Mouse (Mus musculus): ENCODE measurements around the gene Acacb. TPM values are rescaled to one million over a fixed set of nuclear protein-coding genes. Genes with fewer than 3 reads are reported as not detected.

Gene Acacb
- polyA plus RNA-seq, 1 experiment from 2014 or later, result 3.6 TPM

DNA sequence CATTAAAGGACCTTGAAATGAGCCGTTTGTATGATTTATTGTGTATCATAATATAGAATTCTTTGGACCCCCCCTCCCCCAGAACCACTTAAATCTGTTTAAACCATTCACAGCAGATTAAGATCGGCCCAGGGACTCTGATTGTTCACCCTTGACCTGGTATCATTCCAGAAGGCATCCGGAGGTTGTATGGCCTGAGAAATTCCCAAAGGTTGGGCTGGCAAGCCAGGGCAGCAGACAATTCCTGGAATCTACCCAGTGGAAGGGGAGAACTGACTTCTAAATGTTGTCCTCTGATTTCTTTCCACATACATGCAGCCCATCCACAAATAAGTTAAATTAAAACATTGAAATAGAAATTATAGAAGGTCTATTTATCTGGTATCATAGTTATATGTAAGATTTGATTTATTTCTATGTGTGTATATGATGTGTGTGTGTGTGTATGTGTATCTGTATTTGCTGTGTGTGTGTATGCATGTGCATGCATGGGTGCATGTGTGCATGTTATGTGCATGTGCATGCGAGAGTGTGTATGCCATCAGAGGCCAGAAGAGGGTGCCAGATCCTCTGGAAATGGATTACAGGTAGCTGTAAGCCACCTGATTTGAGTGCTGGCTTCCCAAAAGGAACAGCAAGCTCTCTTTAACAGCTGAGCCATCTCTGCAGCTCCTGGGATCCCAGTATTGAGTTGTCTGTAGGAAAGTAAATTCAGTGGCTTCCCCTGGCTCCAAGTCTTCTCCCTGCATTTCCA is 31.8 kb downstream of the Acacb start:
- Histone ChIP-seq H3K27ac (replicated peaks; ENCODE audit: low read depth, low read length) (no peak overlapping the region), H3K36me3 (ENCODE audit: control insufficient read depth, insufficient read depth, low read length) (no peaks in the 10 kb centered on the region), H3K27me3 (ENCODE audit: control insufficient read depth, insufficient read depth, low read length) (peaks cover 16% of the 10 kb centered on the region; the same call in 1 of the 2 replicates), H3K4me3 (replicated peaks; ENCODE audit: low read depth, low read length) (no peak overlapping the region), H3K9ac (replicated peaks; ENCODE audit: low read length) (no peak overlapping the region), H3K4me2 (ENCODE audit: low read length) (no peak overlapping the region), H3K4me1 (ENCODE audit: control insufficient read depth, insufficient read depth, low read length) (0 out of 2 replicates have a peak, but pooled peaks cover 3% of the 10 kb centered on the region), H3K9me3 (ENCODE audit: control insufficient read depth, low read length) (no peaks in the 10 kb centered on the region)
- 83% methylated on average over 4 of the region's 4 CpGs for WGBS
- DNase-seq (no peak), ATAC-seq (ENCODE audit: low FRiP score, low TSS enrichment) (no peak)

DNA sequence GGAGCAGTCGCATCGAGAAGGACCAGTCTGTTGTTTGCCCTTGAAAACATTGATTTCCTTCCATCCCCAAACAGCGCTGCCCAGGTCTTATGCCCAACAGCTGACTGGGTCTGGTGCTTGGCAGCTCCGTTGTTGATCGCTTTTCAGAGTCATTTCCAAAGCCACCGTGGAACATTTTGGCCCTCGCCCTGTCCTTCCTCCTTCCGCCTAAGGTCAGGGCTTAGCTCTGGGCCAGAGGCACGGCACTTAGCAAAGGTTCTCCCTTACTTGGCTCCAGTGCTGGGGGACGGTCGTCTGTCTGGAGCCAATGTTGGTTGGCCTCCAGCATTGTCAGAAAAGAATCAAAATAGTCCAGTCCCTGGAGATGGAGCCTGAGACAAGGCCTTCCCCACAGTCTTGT is 33.2 kb downstream of the Acacb start:
- H3K27ac ChIP-seq (replicated peaks; ENCODE audit: low read depth, low read length), result no peak overlapping the region
- no peaks in the 10 kb centered on the region for H3K36me3 ChIP-seq (ENCODE audit: control insufficient read depth, insufficient read depth, low read length)
- no peak overlapping the region for H3K4me2 ChIP-seq (ENCODE audit: low read length)
- no peak for DNase-seq
- ATAC-seq (ENCODE audit: low FRiP score, low TSS enrichment), result no peak
- 89% methylated on average over 11 of the region's 11 CpGs for WGBS
- no peaks in the 10 kb centered on the region for H3K9me3 ChIP-seq (ENCODE audit: control insufficient read depth, low read length)
- H3K27me3 ChIP-seq (ENCODE audit: control insufficient read depth, insufficient read depth, low read length), result peaks cover 12% of the 10 kb centered on the region; the same call in 1 of the 2 replicates
- H3K4me3 ChIP-seq (replicated peaks; ENCODE audit: low read depth, low read length), result no peak overlapping the region
- 0 out of 2 replicates have a peak, but pooled peaks cover 3% of the 10 kb centered on the region for H3K4me1 ChIP-seq (ENCODE audit: control insufficient read depth, insufficient read depth, low read length)
- H3K9ac ChIP-seq (replicated peaks; ENCODE audit: low read length), result no peak overlapping the region

DNA sequence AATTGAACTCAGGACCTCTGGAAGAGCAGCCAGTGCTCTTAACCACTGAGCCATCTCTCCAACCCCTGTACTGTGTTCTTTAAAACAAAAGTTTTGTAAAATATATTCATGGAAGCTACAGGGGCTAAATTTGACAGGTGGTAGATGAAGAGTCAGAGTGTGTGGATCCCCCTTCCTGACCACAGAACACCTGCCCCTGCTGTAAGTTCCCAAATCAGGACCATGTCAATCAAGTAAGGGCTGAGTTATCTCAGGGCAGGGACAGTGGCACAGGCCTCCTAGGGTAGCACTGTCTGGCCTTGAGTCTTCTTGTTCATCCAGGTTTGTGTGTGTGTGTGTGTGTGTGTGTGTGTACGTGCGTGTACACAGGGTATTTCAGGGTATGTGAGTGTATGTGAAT is 37.2 kb downstream of the Acacb start:
- Histone ChIP-seq H3K27me3 (ENCODE audit: control insufficient read depth, insufficient read depth, low read length) (no peaks in the 10 kb centered on the region), H3K4me1 (ENCODE audit: control insufficient read depth, insufficient read depth, low read length) (no peaks in the 10 kb centered on the region), H3K4me3 (replicated peaks; ENCODE audit: low read depth, low read length) (no peak overlapping the region), H3K36me3 (ENCODE audit: control insufficient read depth, insufficient read depth, low read length) (no peaks in the 10 kb centered on the region), H3K9ac (replicated peaks; ENCODE audit: low read length) (no peak overlapping the region), H3K27ac (replicated peaks; ENCODE audit: low read depth, low read length) (no peak overlapping the region), H3K4me2 (ENCODE audit: low read length) (no peak overlapping the region), H3K9me3 (ENCODE audit: control insufficient read depth, low read length) (no peaks in the 10 kb centered on the region)
- ATAC-seq (ENCODE audit: low FRiP score, low TSS enrichment) (no peak), DNase-seq (no peak)
- 92% methylated on average over 2 of the region's 2 CpGs for WGBS

DNA sequence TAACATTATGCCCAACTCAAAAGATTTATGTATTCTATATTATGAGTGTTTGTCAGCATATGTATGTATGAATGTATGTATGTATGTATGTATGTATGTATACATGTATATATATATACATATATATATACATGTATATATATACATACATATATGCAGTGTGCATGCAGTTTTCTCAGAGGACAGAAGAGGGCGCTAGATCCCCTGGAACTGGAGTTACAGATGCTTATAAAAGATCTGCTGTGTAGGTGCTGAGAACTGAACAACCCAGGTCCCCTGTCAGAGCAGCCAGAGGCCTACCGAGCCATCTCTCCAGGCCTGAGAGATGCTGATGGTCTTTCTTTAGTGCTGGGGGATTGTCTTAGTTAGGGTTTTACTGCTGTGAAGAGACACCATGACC is 40.8 kb downstream of the Acacb start:
- WGBS, result 72% methylated on average over 2 of the region's 2 CpGs
- H3K9me3 ChIP-seq (ENCODE audit: control insufficient read depth, low read length), result no peaks in the 10 kb centered on the region
- no peak overlapping the region for H3K9ac ChIP-seq (replicated peaks; ENCODE audit: low read length)
- no peaks in the 10 kb centered on the region for H3K36me3 ChIP-seq (ENCODE audit: control insufficient read depth, insufficient read depth, low read length)
- H3K27ac ChIP-seq (replicated peaks; ENCODE audit: low read depth, low read length), result no peak overlapping the region
- H3K4me1 ChIP-seq (ENCODE audit: control insufficient read depth, insufficient read depth, low read length), result no peaks in the 10 kb centered on the region
- no peak for DNase-seq
- H3K4me3 ChIP-seq (replicated peaks; ENCODE audit: low read depth, low read length), result no peak overlapping the region
- ATAC-seq (ENCODE audit: low FRiP score, low TSS enrichment), result no peak
- H3K27me3 ChIP-seq (ENCODE audit: control insufficient read depth, insufficient read depth, low read length), result no peaks in the 10 kb centered on the region
- no peak overlapping the region for H3K4me2 ChIP-seq (ENCODE audit: low read length)

DNA sequence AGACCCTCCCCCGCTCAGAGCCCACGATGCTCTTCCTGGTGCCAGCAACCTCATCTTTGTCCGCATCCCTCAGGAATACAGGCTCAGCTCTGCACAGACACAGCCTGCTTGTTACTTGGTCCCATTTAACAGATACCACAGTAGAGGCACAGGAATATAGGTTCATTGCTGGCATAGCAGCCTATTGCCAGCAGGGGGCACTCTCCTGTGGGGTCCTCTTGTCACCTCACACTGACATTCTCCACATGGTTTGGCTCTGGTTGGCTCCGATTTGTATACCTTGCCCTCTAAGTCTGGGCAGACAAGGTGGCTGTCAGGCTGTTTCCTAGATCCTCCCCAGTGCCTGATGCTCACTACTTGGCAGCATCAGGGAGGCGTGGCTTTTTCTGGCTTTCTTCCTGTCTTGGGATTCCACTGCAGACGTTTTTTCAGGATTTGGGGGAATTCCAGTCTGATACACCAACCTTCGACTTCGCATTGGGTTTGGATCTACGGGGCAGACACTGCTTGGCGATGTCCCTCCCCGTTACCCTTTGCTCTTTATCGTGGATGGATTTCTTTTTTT is 42.6 kb downstream of the Acacb start:
- ATAC-seq (ENCODE audit: low FRiP score, low TSS enrichment) (no peak), DNase-seq (no peak)
- no peaks in the 10 kb centered on the region for H3K4me1 ChIP-seq (ENCODE audit: control insufficient read depth, insufficient read depth, low read length)
- H3K9ac ChIP-seq (replicated peaks; ENCODE audit: low read length), result no peak overlapping the region
- no peaks in the 10 kb centered on the region for H3K9me3 ChIP-seq (ENCODE audit: control insufficient read depth, low read length)
- 84% methylated on average over 12 of the region's 12 CpGs for WGBS
- no peaks in the 10 kb centered on the region for H3K36me3 ChIP-seq (ENCODE audit: control insufficient read depth, insufficient read depth, low read length)
- H3K27ac ChIP-seq (replicated peaks; ENCODE audit: low read depth, low read length), result no peak overlapping the region
- H3K4me2 ChIP-seq (ENCODE audit: low read length), result no peak overlapping the region
- H3K27me3 ChIP-seq (ENCODE audit: control insufficient read depth, insufficient read depth, low read length), result no peaks in the 10 kb centered on the region
- H3K4me3 ChIP-seq (replicated peaks; ENCODE audit: low read depth, low read length), result no peak overlapping the region

DNA sequence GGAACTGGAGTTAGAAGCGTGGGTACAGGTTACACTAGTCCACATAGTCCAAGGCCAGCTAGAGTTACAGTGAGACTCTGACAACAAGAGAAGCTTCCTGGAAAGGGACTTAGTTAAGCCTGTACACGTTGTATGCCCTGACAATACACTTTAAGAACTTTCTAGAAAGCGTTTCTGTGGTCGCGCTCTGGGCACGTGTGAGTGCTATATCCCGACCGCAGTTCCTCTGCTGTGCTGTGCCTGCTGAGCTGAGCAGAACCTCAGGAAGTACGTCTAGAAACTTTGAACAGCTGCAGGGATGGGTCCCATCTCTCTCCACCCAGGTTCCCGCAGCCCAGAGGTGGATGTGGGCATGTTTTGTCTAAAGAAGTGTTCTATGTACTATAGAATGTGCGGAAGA is 47.8 kb downstream of the Acacb start:
- H3K27me3 ChIP-seq (ENCODE audit: control insufficient read depth, insufficient read depth, low read length), result no peaks in the 10 kb centered on the region
- H3K9ac ChIP-seq (replicated peaks; ENCODE audit: low read length), result no peak overlapping the region
- WGBS, result 84% methylated on average over 11 of the region's 11 CpGs
- H3K4me1 ChIP-seq (ENCODE audit: control insufficient read depth, insufficient read depth, low read length), result no peaks in the 10 kb centered on the region
- H3K27ac ChIP-seq (replicated peaks; ENCODE audit: low read depth, low read length), result no peak overlapping the region
- no peaks in the 10 kb centered on the region for H3K36me3 ChIP-seq (ENCODE audit: control insufficient read depth, insufficient read depth, low read length)
- ATAC-seq (ENCODE audit: low FRiP score, low TSS enrichment) (no peak), DNase-seq (no peak)
- H3K4me3 ChIP-seq (replicated peaks; ENCODE audit: low read depth, low read length), result no peak overlapping the region
- no peak overlapping the region for H3K4me2 ChIP-seq (ENCODE audit: low read length)
- H3K9me3 ChIP-seq (ENCODE audit: control insufficient read depth, low read length), result no peaks in the 10 kb centered on the region

DNA sequence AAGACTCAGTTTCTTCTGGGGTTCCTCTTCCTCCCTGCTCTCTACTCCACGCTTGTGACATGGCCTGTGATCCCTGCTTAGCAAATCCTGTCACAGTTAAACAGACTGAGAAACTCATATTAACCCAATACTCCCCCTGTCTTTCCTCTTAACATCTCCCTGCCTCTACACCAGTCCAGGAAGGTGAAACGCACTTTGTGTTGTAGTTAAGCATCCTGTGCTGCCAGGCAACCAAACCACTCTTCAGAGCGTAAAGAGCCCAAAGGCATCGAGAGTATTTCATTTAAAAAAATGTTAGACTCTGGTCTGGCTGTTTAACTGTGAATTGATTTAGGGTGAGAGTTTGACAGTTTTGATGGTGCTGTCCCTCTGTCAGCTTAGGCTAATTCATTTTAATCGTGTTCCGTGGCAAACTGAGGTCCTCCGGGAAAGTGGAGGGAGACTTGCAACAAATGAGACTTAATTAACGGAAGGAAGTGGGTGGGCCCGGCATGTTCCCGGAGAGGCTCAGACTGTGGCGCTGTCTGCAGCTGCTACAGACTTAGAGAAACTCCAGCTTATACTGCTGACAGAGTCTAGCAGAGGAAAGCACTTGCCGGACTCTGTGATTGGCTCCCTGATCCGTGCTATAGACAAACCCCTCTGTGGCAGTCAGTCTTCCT is 52.9 kb downstream of the Acacb start:
- H3K4me2 ChIP-seq (ENCODE audit: low read length), result no peak overlapping the region

DNA sequence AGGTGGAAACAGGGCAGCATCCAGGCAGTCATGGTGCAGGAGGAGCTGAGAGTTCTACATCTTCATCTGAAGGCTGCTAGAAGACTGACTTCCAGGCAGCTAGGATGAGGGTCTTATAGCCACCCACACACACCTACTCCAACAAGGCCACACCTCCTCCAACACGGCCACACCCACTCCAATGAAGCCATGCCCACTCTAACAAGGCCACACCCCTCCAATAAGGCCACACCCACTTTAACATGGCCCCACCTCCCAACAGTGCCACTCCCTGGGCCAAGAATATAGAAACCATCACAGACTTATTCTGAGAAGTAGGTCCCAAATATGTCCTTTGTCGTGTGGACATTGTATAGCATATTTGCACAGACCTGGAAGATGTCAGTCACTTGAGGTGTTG is 59.8 kb downstream of the Acacb start:
- 89% methylated on average over 2 of the region's 2 CpGs for WGBS
- Histone ChIP-seq H3K4me1 (ENCODE audit: control insufficient read depth, insufficient read depth, low read length) (no peaks in the 10 kb centered on the region), H3K27ac (replicated peaks; ENCODE audit: low read depth, low read length) (no peak overlapping the region)

More for the DNA sequence above, 52.9 kb downstream of the Acacb start:
- WGBS, result 20% methylated on average over 13 of the region's 13 CpGs
- Histone ChIP-seq H3K27me3 (ENCODE audit: control insufficient read depth, insufficient read depth, low read length) (no peaks in the 10 kb centered on the region), H3K27ac (replicated peaks; ENCODE audit: low read depth, low read length) (no peak overlapping the region), H3K4me1 (ENCODE audit: control insufficient read depth, insufficient read depth, low read length) (no peaks in the 10 kb centered on the region), H3K4me3 (replicated peaks; ENCODE audit: low read depth, low read length) (no peak overlapping the region), H3K9me3 (ENCODE audit: control insufficient read depth, low read length) (no peaks in the 10 kb centered on the region), H3K36me3 (ENCODE audit: control insufficient read depth, insufficient read depth, low read length) (no peaks in the 10 kb centered on the region), H3K9ac (replicated peaks; ENCODE audit: low read length) (no peak overlapping the region)
- ATAC-seq (ENCODE audit: low FRiP score, low TSS enrichment), result no peak
- DNase-seq, result peak; percentile 42

More for the DNA sequence above, 59.8 kb downstream of the Acacb start:
- H3K27me3 ChIP-seq (ENCODE audit: control insufficient read depth, insufficient read depth, low read length), result no peaks in the 10 kb centered on the region
- DNase-seq, result no peak
- H3K36me3 ChIP-seq (ENCODE audit: control insufficient read depth, insufficient read depth, low read length), result no peaks in the 10 kb centered on the region
- H3K9ac ChIP-seq (replicated peaks; ENCODE audit: low read length), result no peak overlapping the region
- H3K9me3 ChIP-seq (ENCODE audit: control insufficient read depth, low read length), result no peaks in the 10 kb centered on the region
- ATAC-seq (ENCODE audit: low FRiP score, low TSS enrichment), result no peak
- H3K4me2 ChIP-seq (ENCODE audit: low read length), result no peak overlapping the region
- no peak overlapping the region for H3K4me3 ChIP-seq (replicated peaks; ENCODE audit: low read depth, low read length)

Data from midbrain, embryonic 14.5 days (tissue).